In genomic region chr15:85673506-85673905, GRCm38 (mm10) we compare ENCODE assay signal across 9 mouse cellular contexts.
A peak's percentile ranks its signal among the peaks of the same experiment; 100 is the strongest.
DNase-seq lines count a peak whose midpoint lies in the region; ATAC-seq and TF ChIP-seq lines count a peak whose summit lies in the region.
"Had no signal": no experiment of that assay in that cellular context is flagged by ENCODE, and none has a peak within 500 bp of the region (broad histone marks: within the 10 kb centered on the region; RNA-seq: fewer than 3 reads in every experiment).

No protein-coding gene starts in this region.

- ATAC-seq in heart, embryonic 12.5 days (ENCODE audit: insufficient number of reproducible peaks, low FRiP score), result no peak
- ATAC-seq in lung, postnatal 0 days, result no peak
- no peak for ATAC-seq in hindbrain, embryonic 14.5 days (ENCODE audit: low FRiP score)

- no peak for TF ChIP-seq CTCF in lung, postnatal 0 days (IDR thresholded peaks at IDR 0.05)
- no peak for TF ChIP-seq CTCF in olfactory bulb, adult 2 months (IDR thresholded peaks at IDR 0.05; ENCODE audit: insufficient read depth, low read depth, low read length)

- TF ChIP-seq EP300 in lung, postnatal 0 days (IDR thresholded peaks at IDR 0.05), result no peak

- no peak overlapping the region for H3K27ac ChIP-seq in heart, embryonic 12.5 days (ENCODE audit: poor library complexity, severe bottlenecking)
- H3K27ac ChIP-seq in lung, postnatal 0 days (ENCODE audit: low read length), result peak overlapping the region; percentile 38
- H3K27ac ChIP-seq in hindbrain, embryonic 14.5 days, result peak overlapping the region; percentile 68
- peak overlapping the region; percentile 85 for H3K27ac ChIP-seq in olfactory bulb, adult 2 months (ENCODE audit: insufficient read depth, low read depth, low read length)
- H3K27ac ChIP-seq: liver, embryonic 14.5 days had no signal

- no peaks in the 10 kb centered on the region for H3K9me3 ChIP-seq in heart, embryonic 12.5 days (replicated peaks)
- no peaks in the 10 kb centered on the region for H3K9me3 ChIP-seq in lung, postnatal 0 days (ENCODE audit: low read length)
- H3K9me3 ChIP-seq in hindbrain, embryonic 14.5 days (ENCODE audit: control insufficient read depth, low read length), result no peaks in the 10 kb centered on the region

- peaks cover 83% of the 10 kb centered on the region for H3K27me3 ChIP-seq in heart, embryonic 12.5 days (replicated peaks)
- H3K27me3 ChIP-seq in lung, postnatal 0 days (replicated peaks; ENCODE audit: insufficient read depth, low read length), result no peaks in the 10 kb centered on the region
- peaks cover 24% of the 10 kb centered on the region; the same call in 1 of the 2 replicates for H3K27me3 ChIP-seq in hindbrain, embryonic 14.5 days (ENCODE audit: control insufficient read depth, insufficient read depth, low read length)

- H3K4me1 ChIP-seq in heart, embryonic 12.5 days (replicated peaks), result peaks cover 17% of the 10 kb centered on the region
- H3K4me1 ChIP-seq in lung, postnatal 0 days (ENCODE audit: insufficient read depth, low read depth, low read length), result peaks cover 23% of the 10 kb centered on the region
- H3K4me1 ChIP-seq in hindbrain, embryonic 14.5 days (replicated peaks; ENCODE audit: control insufficient read depth, insufficient read depth, low read length), result peaks cover 54% of the 10 kb centered on the region
- peaks cover 23% of the 10 kb centered on the region for H3K4me1 ChIP-seq in olfactory bulb, adult 2 months (ENCODE audit: control insufficient read depth, insufficient read depth, low read length)

- peaks cover 8% of the 10 kb centered on the region; the same call in 1 of the 2 replicates for H3K36me3 ChIP-seq in heart, embryonic 12.5 days
- H3K36me3 ChIP-seq in lung, postnatal 0 days (ENCODE audit: insufficient read depth, low read length), result no peaks in the 10 kb centered on the region
- H3K36me3 ChIP-seq in hindbrain, embryonic 14.5 days (replicated peaks; ENCODE audit: control insufficient read depth, insufficient read depth), result peaks cover 29% of the 10 kb centered on the region

- H3K4me2 ChIP-seq in heart, embryonic 12.5 days, result peak overlapping the region; percentile 38
- peak overlapping the region; percentile 83 for H3K4me2 ChIP-seq in lung, postnatal 0 days (replicated peaks; ENCODE audit: low read depth, low read length)
- H3K4me2 ChIP-seq in hindbrain, embryonic 14.5 days (replicated peaks), result peak overlapping the region; percentile 80

- no peak for DNase-seq in heart, adult 8-10 months (ENCODE audit: low spot score)
- no peak for DNase-seq in lung, postnatal 0 days (ENCODE audit: low spot score)
- no peak for DNase-seq in lung, postnatal 10 days
- no peak for DNase-seq in hindbrain, embryonic 14.5 days (ENCODE audit: low spot score)
- no peak for DNase-seq in natural killer cell, adult 2 months (ENCODE audit: low spot score in 2 of 2)
- DNase-seq in adrenal gland, adult 18-20 months (ENCODE audit: low spot score in 2 of 2), result no peak

- WGBS in heart, embryonic 12.5 days, result 78% methylated on average over 9 of the region's 9 CpGs
- 36% methylated on average over 9 of the region's 9 CpGs for WGBS in lung, postnatal 0 days
- 54% methylated on average over 9 of the region's 9 CpGs for WGBS in hindbrain, embryonic 14.5 days
- WGBS in olfactory bulb, adult 2 months, result 4% methylated on average over 9 of the region's 9 CpGs

- no peak overlapping the region for H3K9ac ChIP-seq in heart, embryonic 12.5 days
- H3K9ac ChIP-seq in lung, postnatal 0 days (replicated peaks; ENCODE audit: low read depth), result peak overlapping the region; percentile 41; the same call in 1 of the 2 replicates
- peak overlapping the region; percentile 97 for H3K9ac ChIP-seq in hindbrain, embryonic 14.5 days
- H3K9ac ChIP-seq: liver, embryonic 14.5 days had no signal

- no peak for TF ChIP-seq POLR2A in olfactory bulb, adult 2 months (IDR thresholded peaks at IDR 0.05; ENCODE audit: insufficient read depth, low read depth, low read length)

- no peak overlapping the region for H3K4me3 ChIP-seq in heart, embryonic 12.5 days
- H3K4me3 ChIP-seq in lung, postnatal 0 days (ENCODE audit: low read depth, low read length), result peak overlapping the region; percentile 94
- H3K4me3 ChIP-seq in hindbrain, embryonic 14.5 days (replicated peaks; ENCODE audit: low read length), result peak overlapping the region; percentile 89
- peak overlapping the region; percentile 58 for H3K4me3 ChIP-seq in olfactory bulb, adult 2 months (ENCODE audit: insufficient read depth, low read depth, low read length)
